Mouse (Mus musculus): ENCODE data around the gene Ugt1a2. TPM values are rescaled to one million over a fixed set of nuclear protein-coding genes. Genes with fewer than 3 reads are reported as not detected.

The Ugt1a2 gene
- polyA plus RNA-seq, 1 experiment from 2014 or later = not detected

- peak within 1 kb of the TSS; percentile 56 for H3K4me3 ChIP-seq (replicated peaks; ENCODE audit: low read length)
- H3K4me1 ChIP-seq (replicated peaks; ENCODE audit: control insufficient read depth, insufficient read depth, low read length) = no peaks in the 10 kb centered on the region
- 8% methylated on average over 62 of the region's 62 CpGs for WGBS
- H3K27ac ChIP-seq (ENCODE audit: low read length) = no peak within 1 kb of the TSS; the same call in 1 of the 2 replicates
- peak; percentile 100 for ATAC-seq
- no peaks in the 10 kb centered on the region for H3K27me3 ChIP-seq (replicated peaks; ENCODE audit: control insufficient read depth, insufficient read depth, low read length)
- peak within 1 kb of the TSS; percentile 67 for H3K9ac ChIP-seq (replicated peaks; ENCODE audit: low read depth, low read length)
- peak within 1 kb of the TSS; percentile 69 for H3K4me2 ChIP-seq (ENCODE audit: low read length)
- H3K36me3 ChIP-seq (ENCODE audit: control insufficient read depth, insufficient read depth) = no peaks in the 10 kb centered on the region
- H3K9me3 ChIP-seq (ENCODE audit: control insufficient read depth, low read length) = 0 out of 2 replicates have a peak, but pooled peaks cover 2% of the 10 kb centered on the region
Observed at GRCm38 (mm10) chr1:88205294-88205922, 5.0 kb downstream of the Ugt1a2 start, which contains the start of gene Dnajb3. Dnajb3 (minus strand) TSS chr1:88205782.

- H3K36me3 ChIP-seq (ENCODE audit: control insufficient read depth, insufficient read depth) = no peaks in the 10 kb centered on the region
- no peak overlapping the region for H3K9ac ChIP-seq (replicated peaks; ENCODE audit: low read depth, low read length)
- H3K27me3 ChIP-seq (replicated peaks; ENCODE audit: control insufficient read depth, insufficient read depth, low read length) = no peaks in the 10 kb centered on the region
- H3K4me3 ChIP-seq (replicated peaks; ENCODE audit: low read length) = no peak overlapping the region
- WGBS = 75% methylated on average over 2 of the region's 2 CpGs
- peaks cover 9% of the 10 kb centered on the region for H3K9me3 ChIP-seq (ENCODE audit: control insufficient read depth, low read length)
- no peak for ATAC-seq
- H3K4me2 ChIP-seq (ENCODE audit: low read length) = no peak overlapping the region
- no peaks in the 10 kb centered on the region for H3K4me1 ChIP-seq (replicated peaks; ENCODE audit: control insufficient read depth, insufficient read depth, low read length)
- H3K27ac ChIP-seq (ENCODE audit: low read length) = no peak overlapping the region
Observed at GRCm38 (mm10) chr1:88206843-88207479, 6.6 kb downstream of the Ugt1a2 start.

- Histone ChIP-seq H3K27me3 (replicated peaks; ENCODE audit: control insufficient read depth, insufficient read depth, low read length) (no peaks in the 10 kb centered on the region), H3K9ac (replicated peaks; ENCODE audit: low read depth, low read length) (no peak within 1 kb of the TSS), H3K27ac (ENCODE audit: low read length) (no peak within 1 kb of the TSS), H3K4me3 (replicated peaks; ENCODE audit: low read length) (no peak within 1 kb of the TSS), H3K4me2 (ENCODE audit: low read length) (no peak within 1 kb of the TSS), H3K4me1 (replicated peaks; ENCODE audit: control insufficient read depth, insufficient read depth, low read length) (no peaks in the 10 kb centered on the region), H3K36me3 (ENCODE audit: control insufficient read depth, insufficient read depth) (no peaks in the 10 kb centered on the region), H3K9me3 (ENCODE audit: control insufficient read depth, low read length) (peaks cover 51% of the 10 kb centered on the region)
- WGBS = 68% methylated on average over 8 of the region's 8 CpGs
- ATAC-seq = peak; percentile 38; the same call in 1 of the 2 replicates
Observed at GRCm38 (mm10) chr1:88211812-88212211, 11.4 kb downstream of the Ugt1a2 start, which contains the start of gene Ugt1a1. Ugt1a1 (plus strand) TSS chr1:88211959.

GRCm38 (mm10) chr1:88212341-88213045 lies 12.1 kb downstream of the Ugt1a2 start:
- Histone ChIP-seq H3K9ac (replicated peaks; ENCODE audit: low read depth, low read length) (no peak overlapping the region), H3K4me1 (replicated peaks; ENCODE audit: control insufficient read depth, insufficient read depth, low read length) (no peaks in the 10 kb centered on the region), H3K4me3 (replicated peaks; ENCODE audit: low read length) (no peak overlapping the region), H3K36me3 (ENCODE audit: control insufficient read depth, insufficient read depth) (no peaks in the 10 kb centered on the region), H3K27ac (ENCODE audit: low read length) (no peak overlapping the region), H3K27me3 (replicated peaks; ENCODE audit: control insufficient read depth, insufficient read depth, low read length) (no peaks in the 10 kb centered on the region), H3K9me3 (ENCODE audit: control insufficient read depth, low read length) (peaks cover 58% of the 10 kb centered on the region), H3K4me2 (ENCODE audit: low read length) (no peak overlapping the region)
- peak; percentile 40; the same call in 1 of the 2 replicates for ATAC-seq
- WGBS = 64% methylated on average over 8 of the region's 8 CpGs

GRCm38 (mm10) chr1:88213061-88213460 lies 12.7 kb downstream of the Ugt1a2 start:
- no peaks in the 10 kb centered on the region for H3K36me3 ChIP-seq (ENCODE audit: control insufficient read depth, insufficient read depth)
- ATAC-seq = no peak
- H3K4me2 ChIP-seq (ENCODE audit: low read length) = no peak overlapping the region
- 79% methylated on average over 1 of the region's 1 CpGs for WGBS
- H3K27me3 ChIP-seq (replicated peaks; ENCODE audit: control insufficient read depth, insufficient read depth, low read length) = no peaks in the 10 kb centered on the region
- no peak overlapping the region for H3K27ac ChIP-seq (ENCODE audit: low read length)
- no peak overlapping the region for H3K4me3 ChIP-seq (replicated peaks; ENCODE audit: low read length)
- no peak overlapping the region for H3K9ac ChIP-seq (replicated peaks; ENCODE audit: low read depth, low read length)
- H3K4me1 ChIP-seq (replicated peaks; ENCODE audit: control insufficient read depth, insufficient read depth, low read length) = no peaks in the 10 kb centered on the region
- peaks cover 60% of the 10 kb centered on the region for H3K9me3 ChIP-seq (ENCODE audit: control insufficient read depth, low read length)

- Histone ChIP-seq H3K9ac (replicated peaks; ENCODE audit: low read depth, low read length) (no peak overlapping the region), H3K4me1 (replicated peaks; ENCODE audit: control insufficient read depth, insufficient read depth, low read length) (no peaks in the 10 kb centered on the region), H3K4me2 (ENCODE audit: low read length) (no peak overlapping the region), H3K27me3 (replicated peaks; ENCODE audit: control insufficient read depth, insufficient read depth, low read length) (no peaks in the 10 kb centered on the region), H3K27ac (ENCODE audit: low read length) (no peak overlapping the region), H3K36me3 (ENCODE audit: control insufficient read depth, insufficient read depth) (no peaks in the 10 kb centered on the region), H3K4me3 (replicated peaks; ENCODE audit: low read length) (no peak overlapping the region), H3K9me3 (ENCODE audit: control insufficient read depth, low read length) (peaks cover 60% of the 10 kb centered on the region)
- WGBS = 82% methylated on average over 2 of the region's 2 CpGs
- 0 out of 2 replicates have a peak, but pooled peaks have one; percentile 25 for ATAC-seq
Observed at GRCm38 (mm10) chr1:88213766-88214461, 13.5 kb downstream of the Ugt1a2 start.

- H3K9me3 ChIP-seq (ENCODE audit: control insufficient read depth, low read length) = peaks cover 60% of the 10 kb centered on the region
- no peak for ATAC-seq
- no peak overlapping the region for H3K4me2 ChIP-seq (ENCODE audit: low read length)
- H3K27me3 ChIP-seq (replicated peaks; ENCODE audit: control insufficient read depth, insufficient read depth, low read length) = no peaks in the 10 kb centered on the region
- H3K36me3 ChIP-seq (ENCODE audit: control insufficient read depth, insufficient read depth) = no peaks in the 10 kb centered on the region
- H3K9ac ChIP-seq (replicated peaks; ENCODE audit: low read depth, low read length) = no peak overlapping the region
- 82% methylated on average over 2 of the region's 2 CpGs for WGBS
- no peak overlapping the region for H3K4me3 ChIP-seq (replicated peaks; ENCODE audit: low read length)
- no peaks in the 10 kb centered on the region for H3K4me1 ChIP-seq (replicated peaks; ENCODE audit: control insufficient read depth, insufficient read depth, low read length)
- no peak overlapping the region for H3K27ac ChIP-seq (ENCODE audit: low read length)
Observed at GRCm38 (mm10) chr1:88214462-88214952, 14.1 kb downstream of the Ugt1a2 start.

- Histone ChIP-seq H3K4me3 (replicated peaks; ENCODE audit: low read length) (no peak overlapping the region), H3K36me3 (ENCODE audit: control insufficient read depth, insufficient read depth) (no peaks in the 10 kb centered on the region), H3K27me3 (replicated peaks; ENCODE audit: control insufficient read depth, insufficient read depth, low read length) (no peaks in the 10 kb centered on the region), H3K4me2 (ENCODE audit: low read length) (no peak overlapping the region), H3K27ac (ENCODE audit: low read length) (no peak overlapping the region), H3K4me1 (replicated peaks; ENCODE audit: control insufficient read depth, insufficient read depth, low read length) (no peaks in the 10 kb centered on the region), H3K9me3 (ENCODE audit: control insufficient read depth, low read length) (peaks cover 60% of the 10 kb centered on the region), H3K9ac (replicated peaks; ENCODE audit: low read depth, low read length) (no peak overlapping the region)
- WGBS = 72% methylated on average over 10 of the region's 10 CpGs
- no peak for ATAC-seq
Observed at GRCm38 (mm10) chr1:88215466-88216380, 15.3 kb downstream of the Ugt1a2 start.
